Mouse (Mus musculus): ENCODE results near the gene Dppa4. TPM values are rescaled to one million over a fixed set of nuclear protein-coding genes. Genes with fewer than 3 reads are reported as not detected.

Gene Dppa4
- polyA plus RNA-seq, 1 experiment from 2014 or later, result not detected

Other genes with a start within 250 kb of the Dppa4 start
- not detected in 2 replicates for gene Dppa2, start 20.2 kb downstream of the Dppa4 start, polyA plus RNA-seq (2015; fragmentation: Nextera tagmentation; extraction: Ambion mirVana)
- gene Gm5485, start 128.7 kb downstream of the Dppa4 start, polyA plus RNA-seq (2015; fragmentation: Nextera tagmentation; extraction: Ambion mirVana), result 0.23 TPM in 1 of 2 replicates, not detected in the other
- gene Morc1, start 147.5 kb downstream of the Dppa4 start, polyA plus RNA-seq (2015; fragmentation: Nextera tagmentation; extraction: Ambion mirVana), result 0.04 and 0.11 TPM in 2 replicates